Mouse (Mus musculus) hindbrain, embryonic 12.5 days (tissue): Measurements from ENCODE around the gene Lrp2bp. TPM values are rescaled to one million over a fixed set of nuclear protein-coding genes. Genes with fewer than 3 reads are reported as not detected.

ENCODE experiments used
- ATAC-seq: fragments of 200-750 bp; cut with Nextera tagmentation; 2 replicates; pipeline ENCODE4 v1.8.0; 2017; ENCODE audit warnings: moderate TSS enrichment; ENCODE audit not compliant: low FRiP score
- H3K27ac ChIP-seq: fragments of 300-500 bp; sonication (generic); 2 replicates; pipeline ENCODE4 v1.5.1; 2016; ENCODE audit warnings: mild to moderate bottlenecking
- H3K27me3 ChIP-seq: fragments of 300-500 bp; sonication (generic); 2 replicates; pipeline ENCODE4 v1.6.1; 2016; ENCODE audit warnings: mild to moderate bottlenecking
- H3K36me3 ChIP-seq: fragments of 300-500 bp; sonication (generic); 2 replicates; pipeline ENCODE4 v1.6.1; 2016; ENCODE audit warnings: mild to moderate bottlenecking
- H3K4me1 ChIP-seq: fragments of 300-500 bp; sonication (generic); 2 replicates; pipeline ENCODE4 v1.6.1; 2016
- H3K4me2 ChIP-seq: fragments of 300-500 bp; sonication (generic); replicated peaks from 2 replicates; pipeline ENCODE4 v1.6.1; 2016; ENCODE audit warnings: mild to moderate bottlenecking
- H3K4me3 ChIP-seq: fragments of 300-500 bp; sonication (generic); 2 replicates; pipeline ENCODE4 v1.5.1; 2016; ENCODE audit warnings: mild to moderate bottlenecking
- H3K9ac ChIP-seq: fragments of 300-500 bp; sonication (generic); 2 replicates; pipeline ENCODE4 v1.6.1; 2016; ENCODE audit warnings: mild to moderate bottlenecking, moderate library complexity
- H3K9me3 ChIP-seq: fragments of 300-500 bp; sonication (generic); replicated peaks from 2 replicates; pipeline ENCODE4 v1.6.1; 2016; ENCODE audit warnings: mild to moderate bottlenecking
- WGBS: fragments of 180-500 bp; shearing (Covaris S2); methylation state at CpG from one replicate; pipeline ENCODE4 v1.1.7; 2016; 5-methylcytosine and 5-hydroxymethylcytosine counted together
- polyA plus RNA-seq: library from polyadenylated mRNA; unstranded; fragments of >200 nt; fragmentation: Nextera tagmentation; extraction: Ambion mirVana; gene quantifications from 2 replicates; pipeline ENCODE4 v1.2.1, GENCODE M21; 2016

Lrp2bp gene
- polyA plus RNA-seq = 0.41 and 0.56 TPM in 2 replicates

DNA sequence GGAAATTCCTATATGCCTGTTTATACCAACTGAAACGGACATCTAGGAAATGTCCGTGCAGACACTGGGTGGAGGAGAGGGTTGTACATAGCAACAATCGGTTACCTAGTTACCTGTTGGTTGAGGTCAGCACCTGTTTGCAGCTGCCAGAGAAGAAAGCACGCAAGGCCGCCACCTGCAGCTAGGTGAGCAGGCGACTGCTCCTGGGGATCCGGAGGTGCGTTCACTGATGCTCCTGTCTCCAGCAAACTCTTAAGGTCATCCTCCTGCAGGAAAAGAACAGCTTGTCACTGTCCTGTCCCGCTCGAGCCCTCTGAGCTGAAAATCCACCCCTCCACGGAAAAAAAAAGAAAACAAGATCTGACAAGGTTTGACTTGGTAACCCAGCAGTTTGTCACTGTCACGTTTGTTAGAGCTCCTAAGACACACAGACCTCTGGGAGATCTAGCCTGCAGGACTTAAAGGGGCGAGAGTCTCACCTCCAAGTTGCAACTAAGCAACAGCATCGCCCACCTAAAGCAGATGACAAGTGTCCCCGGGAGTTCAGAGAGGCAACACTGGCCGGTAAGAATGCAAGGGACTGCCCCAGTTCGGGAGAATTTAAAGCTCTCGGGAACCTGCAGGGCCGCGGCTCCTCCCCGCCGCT lies at the start of gene Lrp2bp:
Lrp2bp (plus strand) TSS at position 166 of the 646 bp plus-strand sequence.
- no peaks in the 10 kb centered on the region for H3K9me3 ChIP-seq
- peak within 1 kb of the TSS; percentile 79 for H3K9ac ChIP-seq
- H3K4me2 ChIP-seq = peak within 1 kb of the TSS; percentile 82
- H3K4me3 ChIP-seq = peak within 1 kb of the TSS; percentile 51
- peaks cover 11% of the 10 kb centered on the region for H3K36me3 ChIP-seq
- peaks cover 10% of the 10 kb centered on the region for H3K4me1 ChIP-seq
- no peaks in the 10 kb centered on the region for H3K27me3 ChIP-seq
- 3% methylated on average over 22 of the region's 22 CpGs for WGBS
- H3K27ac ChIP-seq = peak within 1 kb of the TSS; percentile 99
- ATAC-seq = no peak; the same call in 1 of the 2 replicates

DNA sequence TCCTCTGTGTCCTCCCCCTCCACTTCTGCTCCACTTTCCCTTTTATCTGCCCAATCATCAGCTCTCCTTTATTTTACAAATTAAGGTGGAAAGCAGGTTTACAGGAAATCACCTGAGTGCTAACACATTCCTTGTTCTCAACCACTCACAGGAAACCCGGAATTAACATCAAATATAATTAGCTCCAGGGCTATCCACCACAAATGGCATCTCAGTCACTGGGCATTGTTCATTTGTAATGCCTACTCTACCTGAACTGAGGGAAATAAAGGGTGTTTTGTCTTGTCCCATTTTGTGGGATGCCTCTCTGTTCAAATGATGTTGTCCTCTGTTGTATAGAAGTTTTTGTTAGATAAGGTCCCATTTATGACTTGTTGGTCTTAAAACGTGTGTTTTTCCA lies 48.5 kb upstream of the Lrp2bp start:
- no peak overlapping the region for H3K4me2 ChIP-seq
- no peak overlapping the region for H3K27ac ChIP-seq
- no peaks in the 10 kb centered on the region for H3K9me3 ChIP-seq
- H3K4me1 ChIP-seq = no peaks in the 10 kb centered on the region
- H3K36me3 ChIP-seq = no peaks in the 10 kb centered on the region
- H3K4me3 ChIP-seq = no peak overlapping the region
- 50% methylated on average over 2 of the region's 2 CpGs for WGBS
- no peak overlapping the region for H3K9ac ChIP-seq
- no peak for ATAC-seq
- no peaks in the 10 kb centered on the region for H3K27me3 ChIP-seq

GRCm38 (mm10) chr8:45970894-45971293 lies 28.2 kb upstream of the Lrp2bp start:
- Histone ChIP-seq H3K9me3 (0 out of 2 replicates have a peak, but pooled peaks cover 3% of the 10 kb centered on the region), H3K36me3 (no peaks in the 10 kb centered on the region), H3K27ac (no peak overlapping the region), H3K4me3 (no peak overlapping the region), H3K9ac (no peak overlapping the region), H3K4me2 (no peak overlapping the region), H3K27me3 (no peaks in the 10 kb centered on the region), H3K4me1 (peaks cover 7% of the 10 kb centered on the region)
- no peak for ATAC-seq
- WGBS = 94% methylated on average over 12 of the region's 12 CpGs

DNA sequence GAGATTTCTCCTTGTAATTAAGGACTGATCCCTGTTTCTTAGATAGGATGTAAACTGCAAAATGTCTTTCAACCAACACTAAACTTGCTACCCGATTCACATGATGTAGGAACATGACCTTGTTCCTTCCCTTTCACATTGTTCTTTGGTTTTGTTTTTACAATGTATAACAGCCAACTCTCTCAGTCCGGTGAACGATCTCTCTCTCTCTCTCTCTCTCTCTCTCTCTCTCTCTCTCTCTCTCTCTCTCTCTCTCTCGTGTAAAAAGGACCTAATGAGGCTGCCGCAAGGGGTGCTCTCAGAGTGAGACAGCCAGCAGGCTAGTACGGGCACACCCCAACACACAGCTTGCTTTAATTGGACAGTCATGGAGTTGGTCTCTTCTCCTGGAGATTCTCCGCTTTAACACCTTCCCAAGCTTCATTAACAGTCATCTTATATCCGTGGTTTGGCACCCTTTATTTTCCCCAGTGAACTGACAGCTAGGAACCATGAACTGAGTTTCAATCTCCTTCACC lies 25.1 kb upstream of the Lrp2bp start:
- Histone ChIP-seq H3K9ac (no peak overlapping the region), H3K27me3 (no peaks in the 10 kb centered on the region), H3K4me2 (peak overlapping the region; percentile 70; the same call in 1 of the 2 replicates), H3K9me3 (0 out of 2 replicates have a peak, but pooled peaks cover 3% of the 10 kb centered on the region), H3K4me3 (no peak overlapping the region), H3K36me3 (peaks cover 7% of the 10 kb centered on the region), H3K4me1 (peaks cover 11% of the 10 kb centered on the region), H3K27ac (no peak overlapping the region)
- WGBS = 73% methylated on average over 8 of the region's 8 CpGs
- no peak for ATAC-seq

- under 1% methylated on average over 57 of the region's 57 CpGs for WGBS
- ATAC-seq = peak; percentile 99
These were observed 23.8 kb upstream of the Lrp2bp start, which contains the start of the genes 1700029J07Rik and Ufsp2 for GRCm38 (mm10) chr8:45975126-45975836. Gene 1700029J07Rik (minus strand): TSS chr8:45975252. Gene Ufsp2 (plus strand): TSS chr8:45975528.

GRCm38 (mm10) chr8:45975837-45976468 lies 23.1 kb upstream of the Lrp2bp start:
- Histone ChIP-seq H3K9me3 (0 out of 2 replicates have a peak, but pooled peaks cover 1% of the 10 kb centered on the region), H3K4me3 (peak overlapping the region; percentile 54), H3K36me3 (peaks cover 13% of the 10 kb centered on the region), H3K27me3 (no peaks in the 10 kb centered on the region), H3K9ac (peak overlapping the region; percentile 68), H3K4me1 (peaks cover 11% of the 10 kb centered on the region), H3K4me2 (peak overlapping the region; percentile 70), H3K27ac (no peak overlapping the region)
- 72% methylated on average over 11 of the region's 11 CpGs for WGBS
- ATAC-seq = no peak

More at GRCm38 (mm10) chr8:45975126-45975836, 23.8 kb upstream of the Lrp2bp start, which contains the start of the genes 1700029J07Rik and Ufsp2:
- Histone ChIP-seq H3K9ac (peak within 1 kb of the TSS; percentile 68), H3K4me1 (peaks cover 11% of the 10 kb centered on the region), H3K27me3 (no peaks in the 10 kb centered on the region), H3K9me3 (0 out of 2 replicates have a peak, but pooled peaks cover 3% of the 10 kb centered on the region), H3K4me3 (peak within 1 kb of the TSS; percentile 54), H3K27ac (peak within 1 kb of the TSS; percentile 73), H3K36me3 (peaks cover 9% of the 10 kb centered on the region), H3K4me2 (peak within 1 kb of the TSS; percentile 70)

GRCm38 (mm10) chr8:45986665-45987064 lies 12.4 kb upstream of the Lrp2bp start:
- H3K4me1 ChIP-seq = no peaks in the 10 kb centered on the region
- no peaks in the 10 kb centered on the region for H3K27me3 ChIP-seq
- 83% methylated on average over 3 of the region's 3 CpGs for WGBS
- peaks cover 30% of the 10 kb centered on the region for H3K36me3 ChIP-seq
- H3K9ac ChIP-seq = no peak overlapping the region
- H3K4me3 ChIP-seq = no peak overlapping the region
- H3K4me2 ChIP-seq = no peak overlapping the region
- H3K9me3 ChIP-seq = no peaks in the 10 kb centered on the region
- ATAC-seq = no peak
- no peak overlapping the region for H3K27ac ChIP-seq

GRCm38 (mm10) chr8:45988189-45988588 lies 10.9 kb upstream of the Lrp2bp start:
- H3K4me2 ChIP-seq = no peak overlapping the region
- no peak overlapping the region for H3K27ac ChIP-seq
- no peak overlapping the region for H3K4me3 ChIP-seq
- no peak overlapping the region for H3K9ac ChIP-seq
- ATAC-seq = no peak
- peaks cover 24% of the 10 kb centered on the region for H3K36me3 ChIP-seq
- no peaks in the 10 kb centered on the region for H3K27me3 ChIP-seq
- H3K9me3 ChIP-seq = no peaks in the 10 kb centered on the region
- H3K4me1 ChIP-seq = no peaks in the 10 kb centered on the region
- WGBS = 64% methylated on average over 2 of the region's 2 CpGs

DNA sequence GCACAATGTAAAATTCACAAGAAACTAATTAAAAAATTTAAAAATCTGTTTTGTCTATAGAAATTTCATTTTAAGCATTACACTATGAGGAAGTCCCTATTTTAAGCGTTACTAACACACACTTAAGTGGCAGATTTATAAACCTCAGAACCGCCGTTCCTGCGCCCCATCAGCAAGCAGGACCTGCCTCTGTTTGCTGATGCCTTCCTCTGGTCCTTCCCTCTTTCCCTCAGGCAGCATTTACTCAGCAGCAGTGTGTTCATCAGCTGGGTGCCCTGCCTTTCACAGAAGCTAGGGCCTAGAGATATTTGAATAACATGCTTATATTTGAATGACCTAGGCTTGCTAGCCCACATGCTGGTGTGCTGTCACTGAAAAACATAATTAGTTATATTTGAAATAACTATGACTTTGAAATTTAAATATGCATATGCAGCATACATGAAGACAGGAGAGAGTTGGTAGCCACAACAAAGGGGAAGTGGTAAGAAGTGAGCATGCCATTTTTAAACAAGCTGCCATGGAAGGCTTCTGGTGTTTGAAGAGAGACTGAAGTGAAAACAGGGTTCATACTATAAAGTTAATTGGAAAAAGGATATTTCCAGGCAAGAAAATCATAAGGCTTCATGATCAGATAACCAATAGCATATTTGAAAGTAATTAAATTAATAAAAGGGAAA lies 8.3 kb upstream of the Lrp2bp start:
- peaks cover 25% of the 10 kb centered on the region for H3K36me3 ChIP-seq
- no peaks in the 10 kb centered on the region for H3K27me3 ChIP-seq
- no peak overlapping the region for H3K4me3 ChIP-seq
- ATAC-seq = no peak
- H3K4me1 ChIP-seq = no peaks in the 10 kb centered on the region
- 98% methylated on average over 4 of the region's 4 CpGs for WGBS
- no peak overlapping the region for H3K4me2 ChIP-seq
- H3K9ac ChIP-seq = no peak overlapping the region
- H3K9me3 ChIP-seq = no peaks in the 10 kb centered on the region
- no peak overlapping the region for H3K27ac ChIP-seq

DNA sequence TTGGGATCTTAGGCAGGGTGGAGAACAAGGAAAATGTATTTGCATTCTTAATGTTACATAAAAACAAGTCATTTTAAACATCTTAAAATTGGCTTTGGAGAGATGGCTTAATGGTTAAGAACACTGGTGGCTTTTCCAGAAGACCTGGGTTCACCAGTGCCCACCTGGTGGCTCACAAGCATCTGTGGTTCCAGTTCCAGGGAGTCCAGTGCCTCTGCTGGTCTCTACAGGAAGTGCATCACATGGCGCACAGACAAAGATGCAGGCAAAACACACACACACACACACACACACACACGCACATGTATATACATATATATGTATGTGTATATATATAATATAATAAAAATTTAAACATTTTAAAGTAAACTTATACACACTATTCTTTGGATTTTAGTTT lies 5.0 kb upstream of the Lrp2bp start:
- 84% methylated on average over 2 of the region's 2 CpGs for WGBS
- no peak for ATAC-seq
- H3K4me3 ChIP-seq = no peak overlapping the region
- H3K9ac ChIP-seq = no peak overlapping the region
- H3K9me3 ChIP-seq = no peaks in the 10 kb centered on the region
- H3K4me1 ChIP-seq = peaks cover 2% of the 10 kb centered on the region
- no peaks in the 10 kb centered on the region for H3K27me3 ChIP-seq
- H3K4me2 ChIP-seq = no peak overlapping the region
- H3K27ac ChIP-seq = no peak overlapping the region
- H3K36me3 ChIP-seq = peaks cover 23% of the 10 kb centered on the region

DNA sequence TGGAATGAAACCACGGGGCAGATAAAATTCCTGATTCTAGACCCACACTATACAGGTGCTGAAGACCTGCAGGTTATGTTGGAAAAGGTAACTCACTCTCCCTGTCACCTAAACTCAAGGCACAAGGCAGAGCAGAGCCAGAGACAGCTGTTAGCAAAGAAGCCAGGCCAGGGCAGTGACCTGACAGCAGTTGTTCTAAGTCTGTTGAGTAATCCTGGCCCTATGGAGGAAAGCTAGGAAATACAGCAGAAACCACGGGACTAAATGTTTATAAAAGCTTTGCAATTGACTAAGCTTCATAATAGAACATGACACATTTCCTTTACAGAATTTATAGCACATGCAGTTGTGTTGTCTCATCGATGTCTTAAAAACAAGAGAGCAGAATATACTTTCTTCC lies 3.5 kb upstream of the Lrp2bp start:
- Histone ChIP-seq H3K36me3 (peaks cover 20% of the 10 kb centered on the region), H3K9ac (no peak overlapping the region), H3K4me1 (peaks cover 9% of the 10 kb centered on the region), H3K4me2 (no peak overlapping the region), H3K9me3 (no peaks in the 10 kb centered on the region), H3K4me3 (no peak overlapping the region), H3K27me3 (no peaks in the 10 kb centered on the region), H3K27ac (no peak overlapping the region)
- no peak for ATAC-seq
- whole genome bisulfite sequencing = 95% methylated on average over 3 of the region's 3 CpGs
